Mouse (Mus musculus): ENCODE results near the gene Rbmxl2. TPM values are rescaled to one million over a fixed set of nuclear protein-coding genes. Genes with fewer than 3 reads are reported as not detected.

Gene Rbmxl2
- not detected in 2 replicates for polyA plus RNA-seq (2015; fragmentation: Nextera tagmentation; extraction: Ambion mirVana)

GRCm38 (mm10) chr7:107209204-107209860 lies at the start of gene Rbmxl2:
Gene Rbmxl2, plus strand, starts transcription at chr7:107209445.

GRCm38 (mm10) chr7:107166690-107167089 lies 42.6 kb upstream of the Rbmxl2 start, which contains the start of gene Nlrp14:
Gene Nlrp14, plus strand, starts transcription at chr7:107166990.

Other genes with a start within 250 kb of the Rbmxl2 start
- not detected in 2 replicates for gene Olfr6, start 245.5 kb upstream of the Rbmxl2 start, polyA plus RNA-seq (2015; fragmentation: Nextera tagmentation; extraction: Ambion mirVana)
- gene Olfr711, start 234.0 kb upstream of the Rbmxl2 start, polyA plus RNA-seq (2015; fragmentation: Nextera tagmentation; extraction: Ambion mirVana): not detected in 2 replicates
- gene Olfr2, start 203.4 kb upstream of the Rbmxl2 start, polyA plus RNA-seq (2015; fragmentation: Nextera tagmentation; extraction: Ambion mirVana): not detected in 2 replicates
- gene Olfr713, start 178.3 kb upstream of the Rbmxl2 start, polyA plus RNA-seq (2015; fragmentation: Nextera tagmentation; extraction: Ambion mirVana): not detected in 2 replicates
- gene Olfr714, start 138.5 kb upstream of the Rbmxl2 start, polyA plus RNA-seq (2015; fragmentation: Nextera tagmentation; extraction: Ambion mirVana): not detected in 2 replicates
- gene Olfr17, start 116.2 kb upstream of the Rbmxl2 start, polyA plus RNA-seq (2015; fragmentation: Nextera tagmentation; extraction: Ambion mirVana): not detected in 2 replicates
- not detected in 2 replicates for gene Olfr715b, start 99.1 kb upstream of the Rbmxl2 start, polyA plus RNA-seq (2015; fragmentation: Nextera tagmentation; extraction: Ambion mirVana)
- not detected in 2 replicates for gene Olfr715, start 78.4 kb upstream of the Rbmxl2 start, polyA plus RNA-seq (2015; fragmentation: Nextera tagmentation; extraction: Ambion mirVana)
- gene Olfr716, start 71.1 kb upstream of the Rbmxl2 start, polyA plus RNA-seq (2015; fragmentation: Nextera tagmentation; extraction: Ambion mirVana): not detected in 2 replicates
- gene Nlrp14, start 42.5 kb upstream of the Rbmxl2 start, polyA plus RNA-seq (2015; fragmentation: Nextera tagmentation; extraction: Ambion mirVana): not detected in 2 replicates
- 5.1 and 13.2 TPM in 2 replicates for gene Syt9, start 161.3 kb downstream of the Rbmxl2 start, polyA plus RNA-seq (2015; fragmentation: Nextera tagmentation; extraction: Ambion mirVana)